Mouse (Mus musculus) embryonic facial prominence, embryonic 12.5 days (tissue): ENCODE data around the gene Car11. TPM values are rescaled to one million over a fixed set of nuclear protein-coding genes. Genes with fewer than 3 reads are reported as not detected.

ENCODE experiments used
- ATAC-seq: fragments of 200-750 bp; cut with Nextera tagmentation; 2 replicates; pipeline ENCODE4 v1.8.0; 2017; ENCODE audit not compliant: insufficient number of reproducible peaks, insufficient read depth, low FRiP score, low TSS enrichment
- H3K27ac ChIP-seq: fragments of 300-500 bp; sonication (generic); 2 replicates; pipeline ENCODE4 v1.5.1; 2016; ENCODE audit warnings: mild to moderate bottlenecking
- H3K27me3 ChIP-seq: fragments of 300-500 bp; sonication (generic); 2 replicates; pipeline ENCODE4 v1.6.1; 2016; ENCODE audit warnings: mild to moderate bottlenecking, moderate library complexity
- H3K36me3 ChIP-seq: fragments of 300-500 bp; sonication (generic); 2 replicates; pipeline ENCODE4 v1.6.1; 2016; ENCODE audit warnings: mild to moderate bottlenecking
- H3K4me1 ChIP-seq: fragments of 300-500 bp; sonication (generic); 2 replicates; pipeline ENCODE4 v1.6.1; 2016
- H3K4me2 ChIP-seq: fragments of 300-500 bp; sonication (generic); replicated peaks from 2 replicates; pipeline ENCODE4 v1.6.1; 2016; ENCODE audit warnings: mild to moderate bottlenecking, moderate library complexity
- H3K4me3 ChIP-seq: fragments of 300-500 bp; sonication (generic); 2 replicates; pipeline ENCODE4 v1.5.1; 2016; ENCODE audit warnings: mild to moderate bottlenecking
- H3K9ac ChIP-seq: fragments of 300-500 bp; sonication (generic); 2 replicates; pipeline ENCODE4 v1.6.1; 2016; ENCODE audit warnings: mild to moderate bottlenecking, moderate library complexity
- H3K9me3 ChIP-seq: fragments of 300-500 bp; sonication (generic); 2 replicates; pipeline ENCODE4 v1.6.1; 2016; ENCODE audit warnings: mild to moderate bottlenecking, moderate library complexity
- WGBS: fragments of 180-500 bp; shearing (Covaris S2); methylation state at CpG from one replicate; pipeline ENCODE4 v1.1.7; 2016; 5-methylcytosine and 5-hydroxymethylcytosine counted together
- polyA plus RNA-seq: library from polyadenylated mRNA; unstranded; fragments of >200 nt; fragmentation: Nextera tagmentation; extraction: Ambion mirVana; gene quantifications from 2 replicates; pipeline ENCODE4 v1.2.1, GENCODE M21; 2016

Car11 gene
- polyA plus RNA-seq, 1 experiment from 2014 or later = 11.5 TPM

DNA sequence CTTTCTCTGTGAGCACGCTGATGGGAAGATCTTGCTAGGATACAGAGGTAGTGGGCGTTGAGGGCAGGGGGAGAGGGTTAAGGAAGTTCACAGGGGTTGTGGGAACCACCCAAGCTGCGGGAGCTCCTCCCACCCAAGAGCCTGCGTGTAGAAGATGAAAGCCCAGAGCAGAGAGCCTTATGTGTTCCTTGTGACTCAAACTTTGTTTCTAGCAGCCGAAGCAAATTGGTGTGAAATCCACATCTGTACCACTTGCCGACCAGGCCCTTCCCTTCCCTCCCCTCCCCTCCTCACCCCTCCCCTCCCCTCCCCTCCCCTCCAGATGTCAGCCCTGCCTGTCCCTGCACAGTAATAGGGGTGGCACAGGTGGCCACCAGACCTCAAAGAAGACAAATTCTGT, 4.5 kb upstream of the Car11 start:
- Histone ChIP-seq H3K4me1 (peaks cover 29% of the 10 kb centered on the region), H3K4me2 (no peak overlapping the region), H3K4me3 (no peak overlapping the region), H3K9me3 (no peaks in the 10 kb centered on the region), H3K27ac (peak overlapping the region; percentile 76), H3K27me3 (peaks cover 19% of the 10 kb centered on the region), H3K36me3 (no peaks in the 10 kb centered on the region), H3K9ac (no peak overlapping the region)
- ATAC-seq = 0 out of 2 replicates have a peak, but pooled peaks have one; percentile 24
- WGBS = 11% methylated on average over 6 of the region's 6 CpGs

DNA sequence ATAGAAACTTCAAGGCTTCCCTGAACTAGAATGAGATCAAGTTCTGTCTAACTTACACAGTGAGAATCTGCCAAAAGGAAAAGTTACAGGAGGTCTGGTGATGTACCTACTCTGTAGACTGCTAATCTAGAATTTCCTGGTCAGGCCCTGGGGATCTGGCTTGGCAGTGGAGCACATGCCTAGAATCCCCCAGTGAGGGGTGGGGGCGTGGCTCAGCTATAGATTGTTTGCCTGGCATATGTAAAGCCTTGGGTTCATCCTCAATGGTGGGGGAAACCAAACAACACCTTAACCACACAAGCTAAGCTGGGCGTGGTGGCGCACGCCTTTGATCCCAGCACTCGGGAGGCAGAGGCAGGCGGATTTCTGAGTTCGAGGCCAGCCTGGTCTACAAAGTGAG, 1.7 kb upstream of the Car11 start:
- Histone ChIP-seq H3K4me2 (no peak overlapping the region), H3K4me1 (peaks cover 38% of the 10 kb centered on the region), H3K9ac (no peak overlapping the region), H3K27ac (no peak overlapping the region), H3K9me3 (no peaks in the 10 kb centered on the region), H3K27me3 (peaks cover 26% of the 10 kb centered on the region), H3K4me3 (no peak overlapping the region), H3K36me3 (no peaks in the 10 kb centered on the region)
- WGBS = 86% methylated on average over 7 of the region's 7 CpGs
- no peak for ATAC-seq

DNA sequence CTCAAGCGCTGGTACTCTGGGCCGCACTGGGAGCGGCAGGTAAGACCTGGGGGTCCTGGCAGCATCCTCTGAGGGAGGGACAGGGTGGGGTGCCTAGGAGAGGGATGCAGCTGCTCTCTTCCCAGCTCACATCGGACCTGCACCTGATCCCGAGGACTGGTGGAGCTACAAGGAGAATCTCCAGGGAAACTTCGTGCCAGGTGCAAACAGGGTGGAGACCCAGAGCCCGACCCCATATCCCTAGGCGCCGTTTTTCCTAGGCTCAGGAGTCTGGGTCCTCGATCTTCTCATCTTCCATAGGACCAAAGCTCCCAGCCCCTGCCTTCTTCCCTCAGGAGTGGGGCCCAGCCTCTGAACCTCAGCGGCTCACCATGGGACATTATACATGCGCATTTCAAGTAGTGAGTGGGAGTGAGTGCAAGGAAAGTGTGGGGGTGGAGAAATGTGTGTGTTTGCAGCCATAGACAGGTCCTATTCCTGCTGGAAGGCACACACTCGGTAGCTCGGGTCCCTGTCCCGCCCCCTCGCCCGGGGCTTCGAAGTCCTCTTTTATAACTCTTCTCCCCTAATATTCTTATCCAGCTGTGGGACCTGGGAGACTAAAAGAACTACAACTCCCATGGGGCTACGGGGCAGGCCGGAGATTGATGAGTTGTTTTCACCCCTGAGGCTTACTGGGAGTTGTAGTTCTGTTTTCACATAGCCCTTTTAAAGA, 815 bp downstream of the Car11 start:
- no peaks in the 10 kb centered on the region for H3K36me3 ChIP-seq
- H3K27me3 ChIP-seq = peaks cover 26% of the 10 kb centered on the region
- no peaks in the 10 kb centered on the region for H3K9me3 ChIP-seq
- 0 out of 2 replicates have a peak overlapping the region, but pooled peaks have one; percentile 60 for H3K27ac ChIP-seq
- no peak for ATAC-seq
- WGBS = under 1% methylated on average over 20 of the region's 20 CpGs
- peaks cover 33% of the 10 kb centered on the region for H3K4me1 ChIP-seq
- H3K4me2 ChIP-seq = peak overlapping the region; percentile 89
- peak overlapping the region; percentile 53 for H3K9ac ChIP-seq
- H3K4me3 ChIP-seq = peak overlapping the region; percentile 43

DNA sequence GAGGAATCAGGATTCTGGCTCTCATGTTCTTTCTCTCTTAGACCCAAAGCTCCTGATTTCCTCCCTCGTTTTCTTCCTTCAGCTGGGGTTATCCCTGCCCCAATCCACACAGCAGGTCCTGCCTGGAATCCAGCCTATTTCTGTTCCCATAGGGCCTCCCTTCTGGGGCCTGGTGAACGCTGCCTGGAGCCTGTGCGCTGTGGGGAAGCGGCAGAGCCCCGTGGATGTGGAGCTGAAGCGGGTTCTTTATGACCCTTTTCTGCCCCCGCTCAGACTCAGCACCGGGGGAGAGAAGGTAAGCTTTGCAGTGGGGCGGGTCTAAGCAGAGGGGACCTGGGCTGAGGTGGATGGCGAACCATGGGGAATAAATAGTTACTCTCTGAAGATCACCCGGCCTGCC, 1.4 kb downstream of the Car11 start:
- peaks cover 34% of the 10 kb centered on the region for H3K4me1 ChIP-seq
- H3K9me3 ChIP-seq = no peaks in the 10 kb centered on the region
- ATAC-seq = no peak
- WGBS = 26% methylated on average over 11 of the region's 11 CpGs
- H3K36me3 ChIP-seq = no peaks in the 10 kb centered on the region
- peak overlapping the region; percentile 60; the same call in 1 of the 2 replicates for H3K27ac ChIP-seq
- H3K27me3 ChIP-seq = peaks cover 26% of the 10 kb centered on the region
- 0 out of 2 replicates have a peak overlapping the region, but pooled peaks have one; percentile 27 for H3K9ac ChIP-seq
- peak overlapping the region; percentile 43 for H3K4me3 ChIP-seq
- peak overlapping the region; percentile 89 for H3K4me2 ChIP-seq

DNA sequence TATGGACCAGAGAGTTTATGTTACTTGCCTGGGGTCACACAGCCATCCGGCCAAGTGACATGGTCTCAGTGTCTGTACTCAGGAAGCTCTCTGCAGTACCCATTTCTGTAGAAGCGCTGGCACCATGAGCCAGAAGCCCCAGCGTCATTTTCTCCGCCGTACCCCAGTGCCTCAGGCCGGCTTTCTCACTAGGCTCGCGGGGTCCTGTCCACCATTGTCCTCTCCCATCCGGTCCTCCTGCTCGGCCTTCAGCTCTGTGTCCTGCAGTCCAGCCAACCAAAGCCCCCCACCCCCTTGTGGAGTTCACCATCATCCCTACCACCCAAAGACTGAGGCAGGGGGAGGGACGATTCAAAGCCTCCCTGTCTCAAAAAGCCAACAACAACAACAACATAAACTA, 2.0 kb downstream of the Car11 start:
- peaks cover 34% of the 10 kb centered on the region for H3K4me1 ChIP-seq
- no peak for ATAC-seq
- peak overlapping the region; percentile 89 for H3K4me2 ChIP-seq

DNA sequence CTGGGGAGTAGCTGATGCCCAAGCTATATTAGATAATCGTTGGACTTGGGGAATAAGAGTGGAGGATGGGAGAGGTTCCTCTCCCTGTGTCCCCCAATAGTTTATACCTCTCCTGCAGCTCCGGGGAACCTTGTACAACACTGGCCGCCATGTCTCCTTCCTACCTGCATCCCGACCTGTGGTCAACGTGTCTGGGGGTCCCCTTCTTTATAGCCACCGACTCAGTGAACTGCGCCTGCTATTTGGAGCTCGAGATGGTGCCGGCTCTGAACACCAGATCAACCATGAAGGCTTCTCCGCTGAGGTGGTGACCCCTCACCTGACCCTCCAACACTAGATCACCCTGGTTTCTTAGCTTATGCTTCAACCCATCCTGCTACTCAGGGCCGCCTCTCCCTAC, 2.7 kb downstream of the Car11 start:
- WGBS = 93% methylated on average over 11 of the region's 11 CpGs
- Histone ChIP-seq H3K36me3 (no peaks in the 10 kb centered on the region), H3K4me2 (0 out of 2 replicates have a peak overlapping the region, but pooled peaks have one; percentile 3), H3K9ac (no peak overlapping the region), H3K4me3 (no peak overlapping the region), H3K27ac (no peak overlapping the region), H3K27me3 (peaks cover 26% of the 10 kb centered on the region), H3K9me3 (no peaks in the 10 kb centered on the region), H3K4me1 (peaks cover 39% of the 10 kb centered on the region)
- ATAC-seq = no peak

More for the DNA sequence above, 2.0 kb downstream of the Car11 start:
- H3K27ac ChIP-seq = no peak overlapping the region
- 0 out of 2 replicates have a peak overlapping the region, but pooled peaks have one; percentile 27 for H3K9ac ChIP-seq
- WGBS = 83% methylated on average over 11 of the region's 11 CpGs
- H3K27me3 ChIP-seq = peaks cover 26% of the 10 kb centered on the region
- H3K4me3 ChIP-seq = peak overlapping the region; percentile 43
- H3K36me3 ChIP-seq = no peaks in the 10 kb centered on the region
- H3K9me3 ChIP-seq = no peaks in the 10 kb centered on the region

DNA sequence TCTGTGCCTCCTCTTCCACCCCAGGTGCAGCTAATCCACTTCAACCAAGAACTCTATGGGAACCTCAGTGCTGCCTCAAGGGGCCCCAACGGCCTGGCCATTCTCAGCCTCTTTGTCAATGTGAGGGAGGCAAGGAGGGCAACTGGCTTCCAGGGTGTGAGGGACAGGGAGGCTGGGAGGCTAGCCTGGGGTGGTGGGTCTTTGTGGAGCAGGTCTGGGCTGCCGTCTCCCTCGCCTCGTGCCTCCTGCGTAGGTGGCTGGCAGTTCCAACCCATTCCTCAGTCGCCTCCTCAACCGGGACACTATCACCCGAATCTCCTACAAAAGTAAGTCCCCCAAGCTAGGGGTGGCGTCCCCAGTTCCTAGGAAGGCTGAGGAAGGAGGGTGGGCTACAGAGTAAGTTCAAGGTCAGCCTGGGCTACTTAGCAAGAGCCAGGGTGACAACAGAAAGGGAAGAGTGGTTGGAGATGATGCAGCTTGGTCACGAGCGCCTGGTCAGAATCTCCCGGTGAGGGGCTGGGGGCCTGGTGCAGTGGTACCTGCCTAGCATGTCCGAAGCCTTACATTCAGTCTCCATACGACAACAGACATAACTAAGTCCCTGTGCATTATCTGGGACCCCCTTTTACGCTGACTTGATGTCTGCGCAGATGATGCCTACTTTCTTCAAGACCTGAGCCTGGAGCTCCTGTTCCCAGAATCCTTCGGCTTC, 3.3 kb downstream of the Car11 start:
- Histone ChIP-seq H3K27me3 (peaks cover 26% of the 10 kb centered on the region), H3K9ac (0 out of 2 replicates have a peak overlapping the region, but pooled peaks have one; percentile 40), H3K27ac (0 out of 2 replicates have a peak overlapping the region, but pooled peaks have one; percentile 85), H3K4me3 (no peak overlapping the region), H3K36me3 (no peaks in the 10 kb centered on the region), H3K4me1 (peaks cover 46% of the 10 kb centered on the region), H3K9me3 (no peaks in the 10 kb centered on the region), H3K4me2 (peak overlapping the region; percentile 98)
- no peak for ATAC-seq
- 91% methylated on average over 17 of the region's 17 CpGs for WGBS

DNA sequence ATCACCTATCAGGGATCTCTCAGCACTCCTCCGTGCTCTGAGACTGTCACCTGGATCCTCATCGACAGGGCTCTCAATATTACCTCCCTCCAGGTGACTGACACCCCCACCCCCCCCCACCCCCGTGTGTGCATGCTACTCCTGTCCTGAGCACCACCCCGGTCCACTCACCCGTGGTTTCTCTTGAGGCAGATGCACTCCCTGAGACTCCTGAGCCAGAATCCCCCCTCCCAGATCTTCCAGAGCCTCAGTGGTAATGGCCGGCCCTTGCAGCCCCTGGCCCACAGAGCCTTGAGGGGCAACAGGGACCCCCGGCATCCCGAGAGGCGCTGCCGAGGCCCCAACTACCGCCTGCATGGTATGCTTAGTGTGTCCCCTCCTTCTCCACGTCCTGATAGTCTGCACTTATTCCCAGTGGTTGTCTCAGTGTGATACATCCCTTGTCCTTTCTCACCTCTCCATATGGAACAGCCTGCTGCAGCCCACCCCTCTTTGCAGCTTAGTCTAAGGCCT, 3.9 kb downstream of the Car11 start:
- H3K27me3 ChIP-seq = peaks cover 22% of the 10 kb centered on the region
- no peaks in the 10 kb centered on the region for H3K36me3 ChIP-seq
- peak overlapping the region; percentile 85 for H3K27ac ChIP-seq
- 45% methylated on average over 12 of the region's 12 CpGs for WGBS
- H3K4me1 ChIP-seq = peaks cover 52% of the 10 kb centered on the region
- H3K9ac ChIP-seq = peak overlapping the region; percentile 40; the same call in 1 of the 2 replicates
- peak overlapping the region; percentile 43 for H3K4me3 ChIP-seq
- peak overlapping the region; percentile 98 for H3K4me2 ChIP-seq
- no peaks in the 10 kb centered on the region for H3K9me3 ChIP-seq
- no peak for ATAC-seq

DNA sequence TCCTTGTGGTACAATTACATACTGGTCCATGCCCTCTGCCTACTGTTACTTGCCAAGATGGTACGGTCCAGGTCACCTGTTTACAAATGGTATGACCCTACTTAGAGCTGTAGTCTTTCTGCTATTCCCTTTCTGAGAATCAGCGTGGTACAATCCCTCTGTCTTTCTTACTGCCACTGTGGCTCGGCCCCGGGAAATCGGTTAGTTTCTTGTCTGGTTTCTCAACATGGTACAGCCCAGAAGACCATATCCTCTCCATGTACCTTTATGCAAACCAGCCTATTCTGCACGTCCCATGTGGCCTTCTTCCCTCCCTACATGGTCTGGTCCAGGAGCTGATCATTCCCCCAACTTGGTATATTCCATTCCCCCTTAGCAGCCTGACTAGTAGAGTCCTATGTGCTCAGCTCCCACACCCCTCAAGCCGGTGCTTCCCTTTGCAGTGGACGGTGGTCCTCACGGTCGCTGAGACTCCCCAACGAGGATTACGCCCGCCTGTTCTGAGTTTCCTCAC, 4.5 kb downstream of the Car11 start:
- 0 out of 2 replicates have a peak, but pooled peaks have one; percentile 11 for ATAC-seq

DNA sequence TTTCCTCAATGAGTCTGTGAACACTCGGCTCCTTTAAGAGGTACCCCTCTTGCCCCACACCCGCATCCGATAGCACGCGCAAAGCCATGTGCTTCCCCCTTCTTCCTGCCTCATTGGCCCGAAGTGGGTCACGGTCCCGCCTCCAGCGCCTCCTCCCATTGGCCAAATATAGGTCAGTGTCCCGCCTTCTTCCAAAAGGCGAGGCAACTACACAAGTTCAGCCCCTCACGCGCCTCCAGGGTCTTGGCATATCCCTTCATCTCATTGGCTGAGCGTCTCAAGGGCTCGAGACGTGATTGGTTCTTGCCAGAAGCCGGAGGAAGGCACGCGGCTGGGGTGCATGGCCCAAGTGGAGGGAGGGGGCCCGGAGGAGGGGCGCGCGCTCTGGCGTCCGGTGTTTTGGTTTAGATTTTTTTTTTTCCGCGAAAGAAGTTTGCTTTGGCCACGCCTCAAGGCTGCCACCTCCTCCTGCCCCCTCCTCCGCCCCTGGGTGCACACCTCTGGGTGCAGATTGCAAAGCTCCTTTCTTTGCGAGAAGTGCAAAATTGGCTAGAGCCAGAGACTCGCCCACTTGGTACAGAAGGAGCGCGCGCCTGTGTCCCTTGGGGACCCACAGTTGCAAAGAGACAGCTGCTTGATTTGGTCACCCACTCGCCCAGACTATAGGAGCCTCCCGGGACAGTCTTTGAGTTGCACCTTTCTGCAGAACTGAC, 5.2 kb downstream of the Car11 start, which contains the start of gene Dbp:
TSS of gene Dbp (plus strand) at position 359 of the 713 bp plus-strand sequence.
- peak within 1 kb of the TSS; percentile 87 for H3K9ac ChIP-seq
- under 1% methylated on average over 36 of the region's 36 CpGs for WGBS
- peak; percentile 84 for ATAC-seq
- peak within 1 kb of the TSS; percentile 85 for H3K27ac ChIP-seq
- peaks cover 9% of the 10 kb centered on the region for H3K27me3 ChIP-seq
- peak within 1 kb of the TSS; percentile 63 for H3K4me3 ChIP-seq
- H3K9me3 ChIP-seq = no peaks in the 10 kb centered on the region
- peaks cover 56% of the 10 kb centered on the region for H3K4me1 ChIP-seq
- peaks cover 4% of the 10 kb centered on the region; the same call in 1 of the 2 replicates for H3K36me3 ChIP-seq
- peak within 1 kb of the TSS; percentile 98 for H3K4me2 ChIP-seq

More for the DNA sequence above, 4.5 kb downstream of the Car11 start:
- peaks cover 17% of the 10 kb centered on the region for H3K27me3 ChIP-seq
- H3K4me1 ChIP-seq = peaks cover 57% of the 10 kb centered on the region
- peak overlapping the region; percentile 43 for H3K4me3 ChIP-seq
- WGBS = under 1% methylated on average over 13 of the region's 13 CpGs
- H3K27ac ChIP-seq = peak overlapping the region; percentile 85
- peak overlapping the region; percentile 15 for H3K9ac ChIP-seq
- H3K9me3 ChIP-seq = no peaks in the 10 kb centered on the region
- peak overlapping the region; percentile 98 for H3K4me2 ChIP-seq
- no peaks in the 10 kb centered on the region for H3K36me3 ChIP-seq

DNA sequence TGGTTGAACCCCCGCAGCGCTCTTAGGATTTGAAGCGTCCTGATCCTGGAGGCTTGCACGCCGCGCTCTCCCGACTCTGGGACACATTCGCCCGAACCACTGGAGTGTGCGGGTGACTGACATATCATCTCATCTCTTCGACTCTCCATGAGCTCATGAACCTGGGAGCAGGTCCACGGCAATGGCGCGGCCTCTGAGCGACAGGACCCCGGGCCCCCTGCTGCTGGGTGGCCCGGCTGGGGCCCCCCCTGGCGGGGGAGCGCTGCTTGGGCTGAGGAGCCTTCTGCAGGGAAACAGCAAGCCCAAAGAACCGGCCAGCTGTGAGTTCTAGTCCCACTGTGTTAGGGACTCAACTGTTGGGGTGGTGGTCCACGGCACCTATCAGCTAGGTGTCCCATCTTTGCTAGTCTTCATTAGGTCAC, 5.8 kb downstream of the Car11 start:
- WGBS = under 1% methylated on average over 21 of the region's 21 CpGs
- Histone ChIP-seq H3K4me1 (peaks cover 50% of the 10 kb centered on the region), H3K4me3 (peak overlapping the region; percentile 63), H3K27me3 (peaks cover 3% of the 10 kb centered on the region), H3K9ac (peak overlapping the region; percentile 87; the same call in 1 of the 2 replicates), H3K36me3 (peaks cover 10% of the 10 kb centered on the region), H3K4me2 (peak overlapping the region; percentile 98), H3K9me3 (no peaks in the 10 kb centered on the region), H3K27ac (peak overlapping the region; percentile 85)
- no peak for ATAC-seq
